Mouse (Mus musculus) olfactory bulb, adult 2 months (tissue): ENCODE results near the gene Cbx4. TPM values are rescaled to one million over a fixed set of nuclear protein-coding genes. Genes with fewer than 3 reads are reported as not detected.

Experiments used
- H3K27ac ChIP-seq: fragments of 200-500 bp; 2 replicates; pipeline ENCODE4 v1.5.1; 2012; ENCODE audit warnings: low read depth, low read length; ENCODE audit not compliant: insufficient read depth
- H3K4me1 ChIP-seq: fragments of 200-500 bp; 2 replicates; pipeline ENCODE4 v1.6.1; 2012; ENCODE audit warnings: low read length; ENCODE audit not compliant: control insufficient read depth, insufficient read depth
- H3K4me3 ChIP-seq: fragments of 200-500 bp; 2 replicates; pipeline ENCODE4 v1.5.1; 2012; ENCODE audit warnings: mild to moderate bottlenecking, low read depth, low read length, moderate library complexity; ENCODE audit not compliant: insufficient read depth
- CTCF ChIP-seq: fragments of 200-500 bp; IDR thresholded peaks from 2 replicates; pipeline ENCODE4 v1.5.1; 2012; ENCODE audit warnings: low read depth, mild to moderate bottlenecking, low read length, moderate library complexity; ENCODE audit not compliant: insufficient read depth
- POLR2A ChIP-seq: fragments of 200-500 bp; IDR thresholded peaks from 2 replicates; pipeline ENCODE4 v1.6.1; 2012; ENCODE audit warnings: mild to moderate bottlenecking, low read depth, low read length, moderate library complexity; ENCODE audit not compliant: insufficient read depth
- WGBS: fragments of 180-500 bp; shearing (Covaris S2); methylation state at CpG from one replicate; pipeline ENCODE4 v1.1.7; 2018; 5-methylcytosine and 5-hydroxymethylcytosine counted together
- polyA plus RNA-seq: library from polyadenylated mRNA; stranded (reverse); fragments of >200 nt; gene quantifications from 2 replicates; pipeline ENCODE4 v1.2.4, GENCODE M21; 2012; ENCODE audit warnings: low replicate concordance; ENCODE audit not compliant: missing spikeins, insufficient read depth, insufficient read length

The Cbx4 gene
- polyA plus RNA-seq, 1 experiment = not detected

DNA sequence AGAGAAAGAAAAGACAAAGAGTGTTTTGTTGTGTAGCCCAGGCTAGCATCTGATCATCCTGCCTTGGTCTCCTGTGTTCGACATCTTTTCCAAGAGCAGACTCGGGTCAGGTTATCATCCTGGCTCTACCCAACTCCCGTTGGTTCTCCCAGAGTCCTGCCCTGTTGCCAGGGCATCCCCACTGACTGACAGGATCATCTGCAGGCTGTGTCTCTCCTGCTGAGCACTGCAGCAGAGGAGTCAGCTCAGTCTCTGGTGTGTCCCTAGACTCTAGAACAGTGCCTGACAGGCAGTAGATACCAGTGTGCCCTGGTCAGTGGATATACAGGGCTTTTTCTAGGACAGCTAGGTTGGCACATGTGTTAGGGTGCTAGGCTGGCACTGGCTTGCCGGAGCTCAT is 12.2 kb upstream of the Cbx4 start:
- TF ChIP-seq POLR2A (no peak), CTCF (no peak)
- H3K4me3 ChIP-seq = no peak overlapping the region
- whole genome bisulfite sequencing = 79% methylated on average over 4 of the region's 4 CpGs
- H3K4me1 ChIP-seq = peaks cover 5% of the 10 kb centered on the region; the same call in 1 of the 2 replicates
- H3K27ac ChIP-seq = no peak overlapping the region

DNA sequence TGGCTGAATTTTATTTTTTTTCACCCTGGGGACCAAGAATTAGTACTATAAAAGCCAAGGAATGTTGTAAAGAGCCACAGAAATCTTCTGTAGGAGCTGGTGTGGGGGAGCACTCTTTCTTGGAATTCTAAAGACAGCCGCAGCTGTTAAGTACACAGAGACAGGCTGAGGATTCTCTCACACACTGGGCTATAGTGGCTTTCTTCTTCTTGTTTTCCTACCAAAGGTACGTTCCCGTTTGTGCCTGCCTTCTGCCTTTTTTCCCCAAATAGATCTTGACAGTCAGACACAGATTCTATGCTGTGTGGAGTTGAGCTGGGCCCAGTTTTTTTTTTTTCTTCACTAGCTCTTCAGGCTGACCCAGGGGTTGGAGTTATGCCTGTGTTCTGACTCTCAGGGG is 9.4 kb upstream of the Cbx4 start:
- Histone ChIP-seq H3K27ac (no peak overlapping the region), H3K4me1 (peaks cover 14% of the 10 kb centered on the region), H3K4me3 (no peak overlapping the region)
- 44% methylated on average over 3 of the region's 3 CpGs for WGBS
- TF ChIP-seq POLR2A (no peak), CTCF (no peak)

GRCm38 (mm10) chr11:119093322-119093721 is 7.3 kb upstream of the Cbx4 start:
- Histone ChIP-seq H3K4me1 (peaks cover 26% of the 10 kb centered on the region), H3K27ac (no peak overlapping the region), H3K4me3 (no peak overlapping the region)
- TF ChIP-seq CTCF (no peak), POLR2A (no peak)
- WGBS = 92% methylated on average over 1 of the region's 1 CpGs

DNA sequence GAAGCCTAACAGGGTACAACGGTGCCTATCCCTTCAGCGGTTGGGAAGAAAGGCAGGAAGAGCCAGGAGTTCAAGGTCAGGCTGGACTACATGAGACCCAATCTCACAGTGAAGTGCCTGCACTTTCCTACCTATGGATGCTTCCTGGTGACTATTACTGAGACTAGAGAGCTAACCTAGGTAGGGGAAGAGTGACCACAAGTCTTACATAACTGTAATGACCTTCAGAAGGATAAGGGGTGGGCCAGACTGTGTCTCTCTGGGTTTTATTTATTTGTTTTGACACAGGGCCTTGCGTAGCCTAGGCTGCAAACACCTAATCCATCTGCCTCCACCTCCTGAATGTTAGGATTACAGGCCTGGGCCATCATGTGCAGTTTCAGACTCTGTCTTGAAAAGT is 6.3 kb upstream of the Cbx4 start:
- TF ChIP-seq POLR2A (no peak), CTCF (no peak)
- Histone ChIP-seq H3K4me1 (peaks cover 30% of the 10 kb centered on the region), H3K27ac (no peak overlapping the region), H3K4me3 (no peak overlapping the region)
- 84% methylated on average over 3 of the region's 3 CpGs for WGBS

DNA sequence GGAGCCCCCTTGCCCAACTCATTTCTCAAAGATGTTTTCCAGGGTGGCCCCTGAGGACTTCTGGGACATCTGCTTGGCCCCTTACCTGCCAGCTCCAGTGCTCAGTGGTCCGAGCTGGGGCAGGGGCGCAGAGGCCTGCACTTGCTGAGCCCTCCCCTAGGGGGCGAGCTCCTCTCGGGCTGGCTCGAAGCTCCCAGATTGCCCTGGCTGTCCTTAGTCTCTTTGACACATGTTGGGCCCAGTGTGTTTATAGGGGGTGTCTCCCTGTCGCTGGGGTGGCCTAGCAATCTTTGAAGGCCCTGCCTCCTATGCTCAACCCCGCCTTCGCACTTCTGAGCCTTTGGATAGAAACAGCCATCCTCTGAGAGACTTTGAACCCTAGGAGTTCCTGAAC is 5.6 kb upstream of the Cbx4 start:
- no peak overlapping the region for H3K27ac ChIP-seq
- peaks cover 35% of the 10 kb centered on the region for H3K4me1 ChIP-seq
- 14% methylated on average over 8 of the region's 8 CpGs for WGBS
- H3K4me3 ChIP-seq = no peak overlapping the region
- TF ChIP-seq POLR2A (no peak), CTCF (peak; percentile 91)

GRCm38 (mm10) chr11:119090961-119091597 is 5.1 kb upstream of the Cbx4 start:
- Histone ChIP-seq H3K4me1 (peaks cover 38% of the 10 kb centered on the region), H3K4me3 (peak overlapping the region; percentile 50), H3K27ac (no peak overlapping the region)
- 2% methylated on average over 41 of the region's 42 CpGs for WGBS
- TF ChIP-seq POLR2A (no peak), CTCF (no peak)

DNA sequence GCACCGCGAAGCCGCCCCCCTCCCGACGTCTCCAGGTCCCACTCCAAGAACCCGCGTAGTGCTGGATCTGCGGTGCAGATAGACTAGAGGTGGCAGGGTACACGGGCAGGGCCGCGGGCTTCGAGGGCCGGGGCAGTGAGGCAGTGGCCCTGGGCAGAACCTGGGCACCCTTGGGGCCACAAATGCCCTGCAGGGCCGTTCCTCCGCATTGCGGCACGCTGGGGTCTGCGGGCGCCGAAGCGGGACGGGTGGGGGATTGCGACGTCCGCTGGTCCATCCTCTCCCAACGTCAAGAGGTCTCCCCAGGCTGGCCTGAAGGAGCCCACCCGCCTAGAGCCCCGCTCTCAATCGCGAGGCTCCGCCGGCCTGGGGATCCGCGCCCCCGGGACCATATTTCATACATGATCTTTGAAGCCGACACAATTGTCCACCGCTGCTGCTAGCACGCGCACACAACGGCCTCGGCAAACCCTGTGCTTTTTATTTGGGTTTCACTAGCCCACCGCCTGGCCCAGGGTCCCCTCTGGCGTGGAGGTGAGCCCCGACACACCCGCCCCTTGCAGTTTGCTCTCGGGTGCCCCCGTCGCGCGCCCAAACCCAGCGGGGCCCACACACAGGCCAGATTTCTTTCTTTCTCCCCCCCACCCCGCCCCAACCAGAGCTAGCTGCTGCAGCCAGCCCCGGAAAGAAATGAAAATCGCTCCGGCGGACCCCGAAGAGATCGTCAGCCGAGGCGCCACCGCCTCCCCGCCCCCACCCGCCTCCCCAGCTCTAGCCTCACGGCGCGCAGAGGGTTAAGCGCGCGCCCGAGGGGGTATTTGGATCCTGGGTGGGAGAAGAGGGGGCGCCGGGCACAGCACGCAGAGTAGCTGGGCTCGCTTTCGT is 4.3 kb upstream of the Cbx4 start:
- peaks cover 33% of the 10 kb centered on the region for H3K4me1 ChIP-seq
- under 1% methylated on average over 75 of the region's 75 CpGs for WGBS
- TF ChIP-seq CTCF = no peak
- TF ChIP-seq POLR2A = 0 out of 2 replicates have a peak, but pooled peaks have one; percentile 17
- H3K27ac ChIP-seq = no peak overlapping the region
- peak overlapping the region; percentile 50 for H3K4me3 ChIP-seq

- TF ChIP-seq POLR2A (no peak), CTCF (no peak)
- Histone ChIP-seq H3K4me1 (peaks cover 33% of the 10 kb centered on the region), H3K27ac (no peak overlapping the region), H3K4me3 (0 out of 2 replicates have a peak overlapping the region, but pooled peaks have one; percentile 35)
- 5% methylated on average over 41 of the region's 41 CpGs for WGBS
These were observed 3.4 kb upstream of the Cbx4 start for GRCm38 (mm10) chr11:119089235-119090075.
